Mouse (Mus musculus) hindlimb bud, embryonic 11.5 days (tissue): ENCODE results near the gene Taf7l.

Experiments used
- DNase-seq: peaks from one replicate; pipeline ENCODE4 v3.0.0-alpha.2; 2012; ENCODE audit warnings: low read depth, low spot score; ENCODE audit errors: extremely low spot score

Gene Taf7l

GRCm38 (mm10) chrX:134476290-134476689 lies at the start of gene Taf7l:
Gene Taf7l, minus strand, starts transcription at chrX:134476490.
- DNase-seq = no peak

GRCm38 (mm10) chrX:134525260-134525659 lies 49.0 kb upstream of the Taf7l start:
- DNase-seq = no peak

- no peak for DNase-seq
Measured at GRCm38 (mm10) chrX:134523772-134524171, 47.5 kb upstream of the Taf7l start.

GRCm38 (mm10) chrX:134509473-134509872 lies 33.2 kb upstream of the Taf7l start:
- no peak for DNase-seq

- DNase-seq = no peak
Measured at GRCm38 (mm10) chrX:134507977-134508376, 31.7 kb upstream of the Taf7l start.

GRCm38 (mm10) chrX:134500651-134501050 lies 24.4 kb upstream of the Taf7l start:
- DNase-seq = no peak

- DNase-seq = no peak
Measured at GRCm38 (mm10) chrX:134481720-134482119, 5.4 kb upstream of the Taf7l start.

- no peak for DNase-seq
Measured at GRCm38 (mm10) chrX:134474988-134475710, 1.1 kb downstream of the Taf7l start.

GRCm38 (mm10) chrX:134427307-134427706 lies 49.0 kb downstream of the Taf7l start:
- DNase-seq = no peak

GRCm38 (mm10) chrX:134426819-134427218 lies 49.5 kb downstream of the Taf7l start:
- no peak for DNase-seq

GRCm38 (mm10) chrX:134425798-134426197 lies 50.5 kb downstream of the Taf7l start:
- DNase-seq = no peak

- no peak for DNase-seq
Measured at GRCm38 (mm10) chrX:134424263-134424662, 52.0 kb downstream of the Taf7l start.

GRCm38 (mm10) chrX:134420097-134420496 lies 56.2 kb downstream of the Taf7l start:
- DNase-seq = no peak

GRCm38 (mm10) chrX:134412096-134412495 lies 64.2 kb downstream of the Taf7l start:
- DNase-seq = no peak
